Mouse (Mus musculus): ENCODE measurements around the gene Gsg1l.

GRCm38 (mm10) chr7:126005274-126005673 lies 76.9 kb downstream of the Gsg1l start:
- TF ChIP-seq GATA1 (IDR thresholded peaks at IDR 0.05; ENCODE audit: borderline replicate concordance, low read length) (no peak), FLI1 (IDR thresholded peaks at IDR 0.05; ENCODE audit: low read length) (no peak)
